15 mouse cellular contexts compared by ENCODE assay signal in the genomic region with DNA sequence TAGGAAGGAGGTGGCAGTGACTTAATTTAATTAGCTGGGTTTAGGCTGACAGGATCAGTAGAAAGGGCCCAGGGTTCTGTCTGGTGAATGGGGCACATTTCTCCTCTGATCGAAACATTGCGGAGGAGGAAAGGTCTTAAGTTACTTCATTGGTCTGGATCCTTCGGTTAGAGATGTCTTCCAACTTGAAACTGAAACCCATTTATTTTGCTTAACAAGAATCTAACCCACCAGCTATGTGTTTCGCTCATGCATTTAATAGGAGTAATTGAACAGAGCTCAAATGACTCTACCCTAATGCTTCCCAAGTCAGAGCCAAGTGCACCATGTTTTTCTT.
"Had no signal": no experiment of that assay in that cellular context is flagged by ENCODE, and none has a peak within 500 bp of the region (broad histone marks: within the 10 kb centered on the region; RNA-seq: fewer than 3 reads in every experiment).

No protein-coding gene starts in this region.

- H3K4me2 ChIP-seq: limb, embryonic 15.5 days; liver, embryonic 12.5 days; lung, embryonic 14.5 days; neural tube, embryonic 13.5 days had no signal

- H3K9ac ChIP-seq: limb, embryonic 15.5 days; liver, embryonic 12.5 days; lung, embryonic 14.5 days; neural tube, embryonic 13.5 days had no signal

- H3K4me1 ChIP-seq: liver, embryonic 12.5 days had no signal

- ATAC-seq: liver, embryonic 12.5 days had no signal

- H3K4me3 ChIP-seq: limb, embryonic 15.5 days; liver, embryonic 12.5 days; midbrain, embryonic 10.5 days; neural tube, embryonic 13.5 days had no signal

- H3K27me3 ChIP-seq: liver, embryonic 12.5 days had no signal

- H3K36me3 ChIP-seq: limb, embryonic 15.5 days; liver, embryonic 12.5 days; midbrain, embryonic 10.5 days; neural tube, embryonic 13.5 days had no signal

- H3K9me3 ChIP-seq: limb, embryonic 15.5 days; liver, embryonic 12.5 days; midbrain, embryonic 10.5 days; neural tube, embryonic 13.5 days had no signal

- DNase-seq: kidney, adult 11 months; kidney, postnatal 10 days; lung, embryonic 14.5 days; lung, postnatal 10 days; lung, postnatal 4 days; midbrain, embryonic 14.5 days; retina, postnatal 1 day; right cerebral cortex, postnatal 4 days; spleen, adult 18-20 months; thymus, adult 2 months; thymus, postnatal 25 days had no signal

- H3K27ac ChIP-seq: limb, embryonic 15.5 days; liver, embryonic 12.5 days; midbrain, embryonic 10.5 days; neural tube, embryonic 13.5 days had no signal
